Mouse (Mus musculus) E14TG2a.4 (cell line): ENCODE measurements at regions not wholly inside any gene's neighbourhood (a gene's known extent, or its start where the extent isn't known, plus 50 kb on each side); places are given as distances from the start of the nearest gene placed in this dataset.

Source experiments
- CTCF ChIP-seq: conservative IDR thresholded peaks from 2 replicates; pipeline ENCODE4 v1.5.1; 2014; ENCODE audit warnings: low read length
- NANOG ChIP-seq: IDR thresholded peaks from 2 replicates; pipeline ENCODE4 v1.6.1; 2014; ENCODE audit warnings: borderline replicate concordance, low read length, mixed read lengths

DNA sequence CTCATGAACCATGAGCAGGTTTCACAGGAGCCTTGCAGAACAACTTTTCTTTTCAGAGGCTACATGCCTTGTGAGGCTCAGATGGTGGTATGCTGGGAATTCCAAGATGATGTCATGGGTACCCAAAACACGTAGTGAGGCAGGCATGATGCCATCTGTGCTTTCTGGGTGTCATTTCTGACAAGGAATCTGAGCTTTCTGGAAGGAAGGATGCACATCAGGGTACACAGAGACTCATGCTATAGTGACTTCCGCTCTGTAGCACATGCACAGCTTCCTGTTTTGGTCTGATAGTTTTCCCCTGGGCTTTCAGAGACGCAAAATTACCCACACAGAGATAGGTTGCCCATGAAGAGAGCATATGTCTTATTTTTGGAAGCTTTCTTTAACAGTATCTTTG lies 70.8 kb upstream of the Satb1 start:
- TF ChIP-seq CTCF (no peak), NANOG (no peak)
